Mouse (Mus musculus) megakaryocyte, embryonic 14.5 days (primary cell): ENCODE results near the gene Rufy3.

Experiments
- FLI1 ChIP-seq: IDR thresholded peaks from 2 replicates; pipeline ENCODE4 v1.6.1; 2012; ENCODE audit warnings: low read length, inconsistent platforms, mixed read lengths
- GATA1 ChIP-seq: IDR thresholded peaks from 3 replicates; pipeline ENCODE4 v1.6.1; 2012; ENCODE audit warnings: mixed read lengths, low read length, inconsistent platforms, borderline replicate concordance

- TF ChIP-seq FLI1 (no peak), GATA1 (no peak)
Measured at GRCm38 (mm10) chr5:88602713-88603112, 37.9 kb downstream of the Rufy3 start.
